Mouse (Mus musculus) right cerebral cortex, postnatal 25 days (tissue): ENCODE data around the gene Fgfr1op.

Experiments
- DNase-seq: peaks from one replicate; pipeline ENCODE4 v3.0.0; 2022

The Fgfr1op gene

GRCm38 (mm10) chr17:8232089-8232488 is 66.8 kb downstream of the Fgfr1op start:
- no peak for DNase-seq

GRCm38 (mm10) chr17:8233618-8234214 is 68.4 kb downstream of the Fgfr1op start:
- DNase-seq, result no peak

GRCm38 (mm10) chr17:8234537-8234936 is 69.2 kb downstream of the Fgfr1op start:
- DNase-seq, result no peak

- no peak for DNase-seq
Measured at GRCm38 (mm10) chr17:8235743-8236142, 70.4 kb downstream of the Fgfr1op start, which contains the start of gene Ccr6. Gene Ccr6 (plus strand): TSS chr17:8236043.

- no peak for DNase-seq
Measured at GRCm38 (mm10) chr17:8238012-8238710, 72.9 kb downstream of the Fgfr1op start.

- DNase-seq, result no peak
Measured at GRCm38 (mm10) chr17:8239561-8239960, 74.3 kb downstream of the Fgfr1op start.

GRCm38 (mm10) chr17:8240517-8240916 is 75.2 kb downstream of the Fgfr1op start:
- no peak for DNase-seq

GRCm38 (mm10) chr17:8241645-8242044 is 76.3 kb downstream of the Fgfr1op start:
- no peak for DNase-seq

- no peak for DNase-seq
Measured at GRCm38 (mm10) chr17:8242186-8242585, 76.9 kb downstream of the Fgfr1op start.

GRCm38 (mm10) chr17:8244124-8244523 is 78.8 kb downstream of the Fgfr1op start:
- DNase-seq, result no peak

GRCm38 (mm10) chr17:8246102-8246754 is 80.9 kb downstream of the Fgfr1op start:
- no peak for DNase-seq
